Mouse (Mus musculus): ENCODE measurements at regions not wholly inside any gene's neighbourhood (a gene's known extent, or its start where the extent isn't known, plus 50 kb on each side); places are given as distances from the start of the nearest gene placed in this dataset.

DNA sequence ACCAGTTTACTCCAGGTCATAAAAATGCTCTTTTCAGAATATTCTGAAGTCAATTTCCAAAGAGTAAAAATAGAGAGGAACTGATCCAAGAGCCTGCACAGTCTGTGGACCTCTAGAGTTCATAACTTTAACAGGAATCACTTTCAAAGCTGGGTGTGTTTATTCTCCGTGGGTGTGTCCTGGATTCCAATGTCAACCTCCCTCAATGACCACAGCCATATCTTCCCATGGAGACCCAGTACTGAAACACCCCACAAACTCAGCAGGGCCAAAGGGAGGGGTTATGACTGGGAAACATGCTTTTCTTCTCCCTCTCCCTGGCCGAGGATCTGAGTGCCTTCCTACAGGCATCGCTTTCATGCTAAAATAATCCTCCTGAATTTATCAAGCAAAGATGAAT is 87.6 kb upstream of the Plekhg1 start:
- TF ChIP-seq CTCF (IDR thresholded peaks at IDR 0.05; ENCODE audit: control insufficient read depth, insufficient read depth, low read length) (no peak), POLR2A (IDR thresholded peaks at IDR 0.05; ENCODE audit: borderline replicate concordance, control insufficient read depth, low read depth, low read length) (no peak)
